Mouse (Mus musculus) ovary, postnatal 10 days (tissue): Measurements from ENCODE around the gene Neurl3.

Experiments
- DNase-seq: peaks from one replicate; pipeline ENCODE4 v3.0.0; 2022; ENCODE audit warnings: low spot score

Gene Neurl3

GRCm38 (mm10) chr1:36298107-36298506, 23.6 kb upstream of the Neurl3 start:
- no peak for DNase-seq

GRCm38 (mm10) chr1:36296466-36297149, 22.1 kb upstream of the Neurl3 start:
- DNase-seq: no peak

- DNase-seq: no peak
Measured at GRCm38 (mm10) chr1:36294402-36294801, 19.9 kb upstream of the Neurl3 start.

- DNase-seq: no peak
Measured at GRCm38 (mm10) chr1:36293470-36293869, 19.0 kb upstream of the Neurl3 start.

- DNase-seq: no peak
Measured at GRCm38 (mm10) chr1:36281849-36282248, 7.4 kb upstream of the Neurl3 start.

- DNase-seq: no peak
Measured at GRCm38 (mm10) chr1:36280938-36281337, 6.5 kb upstream of the Neurl3 start.

DNA sequence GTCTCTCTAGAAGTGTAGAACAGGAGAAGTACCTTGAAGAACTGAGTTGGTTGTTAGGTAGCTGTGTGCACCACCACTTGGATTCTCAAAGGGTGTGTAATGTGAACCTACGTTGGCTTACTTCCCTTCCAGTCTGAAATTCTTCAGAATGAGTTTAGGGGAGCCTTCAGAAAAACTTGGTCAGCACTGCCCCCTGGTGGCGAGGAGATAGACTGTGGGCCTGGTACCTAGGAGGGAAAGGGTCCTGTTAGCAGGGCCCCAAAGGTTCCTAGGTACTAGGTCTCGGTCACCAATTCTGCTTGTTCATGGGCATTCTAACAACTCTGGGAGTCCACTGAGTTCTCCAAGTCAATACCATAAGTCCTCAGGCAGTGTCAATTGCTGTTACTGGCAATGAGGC, 4.7 kb upstream of the Neurl3 start:
- peak; percentile 69 for DNase-seq

DNA sequence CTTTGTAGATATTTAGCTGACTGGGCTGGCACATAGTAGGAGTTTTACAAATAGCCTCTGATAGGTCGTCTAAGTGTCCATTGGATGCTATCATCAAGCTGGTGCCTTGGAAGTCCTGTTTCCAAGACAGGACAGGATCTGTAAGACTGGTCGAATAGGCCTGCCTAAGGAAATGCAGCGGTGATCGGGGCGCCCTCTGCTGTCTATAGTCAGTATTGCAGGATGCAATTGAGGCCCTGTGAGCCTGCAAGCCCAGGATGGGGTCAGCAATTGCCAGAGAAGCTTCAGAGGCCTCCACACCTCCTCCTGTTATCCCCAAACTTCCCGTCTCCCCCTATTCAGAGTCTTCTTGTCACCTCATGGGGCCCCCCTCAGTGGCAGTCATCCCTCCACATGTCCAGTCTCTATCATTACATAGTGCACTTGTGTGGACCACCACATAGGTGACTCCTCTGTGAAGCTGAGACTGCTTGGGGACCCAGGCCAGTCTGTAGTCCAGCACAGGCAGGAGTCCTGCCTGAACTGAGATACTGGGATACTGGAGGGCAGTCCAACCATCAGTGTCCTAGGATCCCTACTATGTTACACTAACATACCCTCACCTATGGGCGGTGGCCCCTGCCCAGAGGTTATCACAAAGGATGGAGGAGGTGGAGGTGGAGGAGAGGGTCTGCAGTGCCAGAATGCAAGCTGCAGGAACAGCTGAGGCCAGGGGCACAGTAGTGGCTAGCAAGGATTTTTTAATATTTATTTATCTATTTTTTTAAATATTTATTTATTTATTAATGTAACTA, 3.0 kb upstream of the Neurl3 start:
- DNase-seq: peak; percentile 71

GRCm38 (mm10) chr1:36275635-36276389, 1.3 kb upstream of the Neurl3 start:
- no peak for DNase-seq

DNA sequence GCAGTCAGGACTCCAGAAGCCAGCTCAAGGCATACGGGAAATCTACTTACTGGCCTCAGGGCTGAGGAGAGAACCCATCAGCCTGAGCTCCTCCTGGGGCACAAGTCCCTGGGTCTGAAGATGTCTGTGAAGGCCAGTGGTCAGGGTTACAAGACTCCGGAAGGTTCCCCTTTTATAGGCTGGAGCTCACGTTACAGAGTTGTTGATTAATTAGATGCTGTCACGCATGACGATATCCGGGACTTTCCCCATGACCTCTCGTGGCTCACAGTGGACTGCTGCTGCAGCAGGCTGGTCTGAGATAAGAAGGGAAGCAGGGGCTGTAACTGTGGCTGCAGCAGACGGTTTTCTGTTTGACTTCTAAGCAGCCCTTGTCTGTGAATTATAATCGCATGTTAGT, 1.2 kb downstream of the Neurl3 start:
- DNase-seq: no peak

DNA sequence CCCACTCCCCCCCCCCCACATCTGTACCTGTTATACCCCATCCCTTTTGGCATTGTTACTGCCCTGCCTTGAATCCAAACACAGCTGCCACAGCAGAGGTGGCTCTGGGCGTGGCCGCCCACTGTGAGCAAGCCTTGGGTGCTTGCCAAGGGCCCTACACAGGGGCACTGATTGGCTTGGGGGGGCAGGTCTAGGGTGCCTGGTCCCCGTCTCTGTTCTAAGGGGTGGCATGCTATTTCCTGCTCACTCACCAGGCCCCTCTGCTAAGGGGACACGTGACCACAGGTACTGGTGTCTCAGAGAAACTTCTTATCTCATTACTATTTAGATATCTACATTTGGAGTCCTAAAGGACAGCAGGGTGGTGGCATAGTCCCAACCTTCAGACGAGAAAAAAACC, 1.9 kb downstream of the Neurl3 start:
- no peak for DNase-seq

- DNase-seq: no peak
Measured at GRCm38 (mm10) chr1:36271516-36272230, 2.8 kb downstream of the Neurl3 start.

- no peak for DNase-seq
Measured at GRCm38 (mm10) chr1:36270666-36271065, 3.8 kb downstream of the Neurl3 start.

DNA sequence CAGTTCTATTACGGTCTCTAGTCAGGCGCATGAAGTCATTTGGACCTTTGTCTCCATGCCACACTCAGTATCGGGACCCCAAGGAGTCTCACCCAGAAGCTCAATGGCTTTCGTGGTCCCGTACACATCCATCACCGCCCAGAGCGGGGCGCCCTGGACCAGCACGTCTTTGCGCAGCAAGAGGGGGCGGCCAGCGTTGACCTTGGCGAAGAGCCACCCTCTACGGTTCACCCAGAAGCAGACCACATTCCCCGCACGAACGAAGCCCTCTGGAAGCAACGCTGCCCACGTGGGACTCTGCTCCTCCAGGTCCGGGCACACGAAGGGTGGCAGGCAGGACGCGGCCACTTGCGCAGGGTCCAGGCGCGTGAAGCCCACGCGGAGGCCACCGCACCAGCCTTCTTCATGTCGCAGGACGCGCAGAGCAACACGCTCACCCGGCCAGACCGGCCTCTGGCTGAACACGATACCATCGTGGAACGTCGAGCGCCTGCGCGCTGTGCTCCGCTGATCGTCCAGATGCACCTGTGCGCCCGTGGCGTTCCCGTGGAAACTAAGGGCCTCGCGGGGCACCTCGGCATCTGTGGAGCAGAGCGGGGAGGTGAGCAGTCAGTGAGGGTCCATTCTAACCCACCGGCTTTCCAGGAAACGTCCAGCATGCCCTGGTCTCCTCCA, 5.2 kb downstream of the Neurl3 start:
- no peak for DNase-seq

GRCm38 (mm10) chr1:36267595-36267994, 6.9 kb downstream of the Neurl3 start:
- no peak for DNase-seq

- no peak for DNase-seq
Measured at GRCm38 (mm10) chr1:36266293-36266692, 8.2 kb downstream of the Neurl3 start.

- no peak for DNase-seq
Measured at GRCm38 (mm10) chr1:36263833-36264488, 10.5 kb downstream of the Neurl3 start.

DNA sequence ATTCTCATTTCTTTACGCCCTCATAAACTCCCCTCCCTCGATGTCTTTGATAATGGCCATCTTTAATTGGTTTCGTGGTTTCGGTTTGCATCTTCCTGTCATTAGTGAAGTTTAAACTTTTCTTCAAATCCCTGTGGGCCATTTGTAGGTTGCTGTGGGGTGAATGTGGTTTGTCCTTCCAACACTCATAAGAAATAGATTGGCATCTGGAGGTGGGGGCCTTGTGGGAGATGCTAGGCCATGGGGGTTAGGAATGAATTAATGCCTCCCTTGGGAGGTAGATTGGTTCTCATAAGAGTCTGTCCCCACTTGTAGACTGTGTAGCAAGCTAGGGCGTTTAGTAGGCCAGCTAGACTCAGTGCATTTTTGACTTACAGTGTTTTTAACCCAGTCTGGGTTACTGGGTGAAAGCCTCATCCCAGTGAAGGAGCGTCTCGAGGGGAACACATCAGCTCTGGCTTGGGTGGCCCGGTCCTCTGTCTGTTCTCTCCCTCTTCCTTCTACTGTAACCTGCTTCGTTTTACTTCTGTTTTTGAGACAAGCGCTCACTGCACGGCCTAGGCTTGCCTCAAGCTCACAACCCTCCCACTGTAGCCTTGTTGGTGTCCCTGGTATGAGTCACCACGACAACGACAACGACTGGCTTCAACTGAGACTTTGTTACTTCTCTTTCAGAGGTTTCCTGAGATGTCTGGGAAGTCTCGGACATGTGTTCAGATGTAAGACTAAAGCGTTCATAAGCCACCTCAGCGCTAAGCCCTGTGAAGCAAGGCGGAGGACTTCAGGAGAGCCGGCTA, 12.6 kb downstream of the Neurl3 start:
- DNase-seq: no peak

GRCm38 (mm10) chr1:36260418-36260817, 14.1 kb downstream of the Neurl3 start:
- DNase-seq: no peak

DNA sequence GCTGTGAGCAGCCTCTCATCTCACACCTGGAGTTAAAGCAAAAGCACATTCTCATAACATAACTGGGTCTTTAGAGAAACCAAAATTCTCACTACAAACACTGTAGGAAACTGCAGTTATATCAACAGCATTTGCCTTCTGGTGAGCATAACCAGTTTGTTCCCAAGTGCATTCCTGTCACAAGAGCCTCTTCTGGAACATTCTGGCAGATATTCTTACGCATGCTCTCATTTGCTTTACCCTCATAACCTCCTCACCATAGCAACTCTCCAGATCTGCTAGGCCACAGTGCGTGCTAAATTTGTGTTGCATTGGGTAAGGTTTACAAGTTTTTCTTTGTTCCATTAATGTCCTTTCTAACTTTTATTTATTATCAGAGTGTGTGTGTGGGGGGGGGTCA, 15.2 kb downstream of the Neurl3 start:
- DNase-seq: no peak
